Mouse (Mus musculus): ENCODE measurements around the gene Macrod2. TPM values are rescaled to one million over a fixed set of nuclear protein-coding genes. Genes with fewer than 3 reads are reported as not detected.

Gene Macrod2
- polyA plus RNA-seq, 1 experiment, result 16.3 TPM

DNA sequence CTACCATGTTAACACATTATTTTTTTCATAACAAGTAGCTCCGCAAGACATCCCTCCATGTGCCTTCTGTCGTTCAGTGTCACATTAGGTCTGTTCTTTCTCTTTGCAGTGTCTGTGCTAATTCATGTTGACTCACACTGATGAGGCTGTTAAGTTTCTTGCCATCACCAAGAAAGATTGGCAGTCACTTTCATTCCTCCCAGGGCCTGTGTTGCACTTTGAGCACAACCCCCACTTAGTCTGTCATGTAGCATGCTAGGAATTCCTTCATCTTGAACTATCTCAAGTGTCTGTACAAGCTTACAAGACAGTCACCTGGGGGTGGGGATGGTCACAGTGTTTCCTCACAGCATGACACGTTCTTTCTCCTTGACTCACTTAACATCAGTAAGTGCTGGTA is 696.2 kb downstream of the Macrod2 start:
- no peaks in the 10 kb centered on the region for H3K36me3 ChIP-seq (ENCODE audit: control insufficient read depth, insufficient read depth, low read length)
- TF ChIP-seq POLR2A (IDR thresholded peaks at IDR 0.05; ENCODE audit: control insufficient read depth, low read depth, low read length) (no peak), CTCF (IDR thresholded peaks at IDR 0.05; ENCODE audit: control insufficient read depth, insufficient read depth, insufficient replicate concordance, low read depth, low read length) (no peak)
- no peak overlapping the region for H3K4me3 ChIP-seq (ENCODE audit: control insufficient read depth, low read depth, low read length)
- H3K27me3 ChIP-seq (ENCODE audit: control insufficient read depth, insufficient read depth, low read length), result no peaks in the 10 kb centered on the region
- no peaks in the 10 kb centered on the region for H3K4me1 ChIP-seq (ENCODE audit: control insufficient read depth, insufficient read depth, low read length)
- H3K27ac ChIP-seq (ENCODE audit: control insufficient read depth, insufficient read depth, low read depth, low read length), result no peak overlapping the region

DNA sequence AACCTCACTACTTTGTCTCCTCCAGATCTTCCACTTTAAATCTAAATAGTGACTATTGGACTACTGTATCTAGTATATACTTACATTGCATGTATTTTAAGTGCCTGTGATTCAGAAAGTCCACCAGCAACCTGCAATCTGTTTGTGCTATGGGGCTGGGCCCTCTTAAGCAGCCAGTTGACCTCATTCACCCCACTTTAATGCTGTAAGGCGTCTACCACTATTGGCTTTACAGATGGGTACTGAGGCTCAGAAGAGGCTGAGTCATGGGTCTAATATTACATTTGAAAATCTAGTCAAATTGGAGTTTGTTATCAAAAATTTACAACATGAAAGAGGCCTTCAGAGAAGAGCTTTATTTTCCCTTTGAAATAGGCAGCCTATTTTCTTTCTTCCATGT is 722.5 kb downstream of the Macrod2 start:
- Histone ChIP-seq H3K27ac (ENCODE audit: control insufficient read depth, insufficient read depth, low read depth, low read length) (no peak overlapping the region), H3K36me3 (ENCODE audit: control insufficient read depth, insufficient read depth, low read length) (no peaks in the 10 kb centered on the region), H3K4me3 (ENCODE audit: control insufficient read depth, low read depth, low read length) (no peak overlapping the region), H3K4me1 (ENCODE audit: control insufficient read depth, insufficient read depth, low read length) (no peaks in the 10 kb centered on the region), H3K27me3 (ENCODE audit: control insufficient read depth, insufficient read depth, low read length) (no peaks in the 10 kb centered on the region)
- TF ChIP-seq CTCF (IDR thresholded peaks at IDR 0.05; ENCODE audit: control insufficient read depth, insufficient read depth, insufficient replicate concordance, low read depth, low read length), result no peak
- no peak for TF ChIP-seq POLR2A (IDR thresholded peaks at IDR 0.05; ENCODE audit: control insufficient read depth, low read depth, low read length)

DNA sequence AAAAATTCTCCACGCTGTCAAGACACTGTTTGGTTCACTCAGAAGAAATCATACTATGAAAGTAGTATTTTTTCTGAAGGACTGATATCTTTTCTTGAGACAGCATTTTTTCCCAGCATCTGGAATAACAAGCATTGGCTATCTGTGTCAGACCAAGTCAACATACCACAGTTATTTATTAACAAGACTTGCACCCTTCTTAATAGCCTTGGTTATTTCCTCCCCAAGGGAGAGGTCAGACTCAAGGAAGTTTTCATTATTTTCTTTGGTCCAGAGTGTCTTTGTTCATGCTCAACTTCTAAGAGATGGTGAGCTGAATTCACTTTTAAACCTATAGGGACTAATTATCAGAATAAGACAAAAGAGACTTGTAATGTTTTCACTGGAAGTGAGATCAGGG is 728.8 kb downstream of the Macrod2 start:
- TF ChIP-seq POLR2A (IDR thresholded peaks at IDR 0.05; ENCODE audit: control insufficient read depth, low read depth, low read length), result no peak
- TF ChIP-seq CTCF (IDR thresholded peaks at IDR 0.05; ENCODE audit: control insufficient read depth, insufficient read depth, insufficient replicate concordance, low read depth, low read length), result no peak
- Histone ChIP-seq H3K4me3 (ENCODE audit: control insufficient read depth, low read depth, low read length) (no peak overlapping the region), H3K4me1 (ENCODE audit: control insufficient read depth, insufficient read depth, low read length) (no peaks in the 10 kb centered on the region)

DNA sequence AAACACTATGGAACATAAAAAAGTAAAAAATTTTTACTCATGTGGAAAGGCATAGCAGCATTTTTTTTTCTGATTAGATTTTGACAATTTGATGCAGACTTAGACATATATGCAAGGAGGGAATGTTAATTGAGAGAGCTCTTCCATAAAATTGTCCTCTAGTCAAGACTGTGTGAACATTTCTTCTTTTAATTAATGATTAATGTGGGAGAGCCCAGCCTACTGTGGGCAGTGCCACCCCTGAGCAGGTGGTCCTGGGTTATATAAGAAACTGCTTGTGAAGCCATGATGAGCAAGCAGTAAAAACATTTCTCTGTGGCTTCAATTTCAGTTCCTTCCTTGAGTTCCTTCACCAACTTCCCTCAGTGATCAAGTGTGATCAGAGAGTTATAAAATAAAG is 730.5 kb downstream of the Macrod2 start:
- TF ChIP-seq POLR2A (IDR thresholded peaks at IDR 0.05; ENCODE audit: control insufficient read depth, low read depth, low read length) (no peak), CTCF (IDR thresholded peaks at IDR 0.05; ENCODE audit: control insufficient read depth, insufficient read depth, insufficient replicate concordance, low read depth, low read length) (no peak)
- no peak overlapping the region for H3K4me3 ChIP-seq (ENCODE audit: control insufficient read depth, low read depth, low read length)
- H3K36me3 ChIP-seq (ENCODE audit: control insufficient read depth, insufficient read depth, low read length), result no peaks in the 10 kb centered on the region
- no peaks in the 10 kb centered on the region for H3K27me3 ChIP-seq (ENCODE audit: control insufficient read depth, insufficient read depth, low read length)
- no peak overlapping the region for H3K27ac ChIP-seq (ENCODE audit: control insufficient read depth, insufficient read depth, low read depth, low read length)
- no peaks in the 10 kb centered on the region for H3K4me1 ChIP-seq (ENCODE audit: control insufficient read depth, insufficient read depth, low read length)

More for the DNA sequence above, 728.8 kb downstream of the Macrod2 start:
- Histone ChIP-seq H3K27ac (ENCODE audit: control insufficient read depth, insufficient read depth, low read depth, low read length) (no peak overlapping the region), H3K36me3 (ENCODE audit: control insufficient read depth, insufficient read depth, low read length) (no peaks in the 10 kb centered on the region), H3K27me3 (ENCODE audit: control insufficient read depth, insufficient read depth, low read length) (no peaks in the 10 kb centered on the region)

DNA sequence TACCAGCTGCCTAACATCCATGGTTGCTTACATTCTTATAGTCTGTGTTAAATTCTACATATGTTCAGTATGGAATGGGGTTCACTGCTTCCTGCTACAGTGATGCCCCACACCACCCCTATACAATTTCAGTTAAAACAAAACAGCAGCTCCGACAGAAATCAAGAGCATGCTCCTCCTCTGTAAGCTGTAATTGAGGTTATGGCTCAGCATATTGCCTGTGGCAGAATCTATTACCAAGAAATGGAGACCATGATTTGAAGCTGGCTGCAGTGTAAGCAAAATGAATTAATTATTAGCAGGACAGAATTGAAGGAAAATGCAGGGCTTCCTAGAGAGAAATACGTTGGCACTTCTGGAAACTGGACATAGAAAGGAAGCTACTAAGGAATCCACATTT is 747.2 kb downstream of the Macrod2 start:
- H3K4me3 ChIP-seq (ENCODE audit: control insufficient read depth, low read depth, low read length), result no peak overlapping the region
- TF ChIP-seq CTCF (IDR thresholded peaks at IDR 0.05; ENCODE audit: control insufficient read depth, insufficient read depth, insufficient replicate concordance, low read depth, low read length) (no peak), POLR2A (IDR thresholded peaks at IDR 0.05; ENCODE audit: control insufficient read depth, low read depth, low read length) (no peak)
- no peaks in the 10 kb centered on the region for H3K27me3 ChIP-seq (ENCODE audit: control insufficient read depth, insufficient read depth, low read length)
- H3K27ac ChIP-seq (ENCODE audit: control insufficient read depth, insufficient read depth, low read depth, low read length), result no peak overlapping the region
- no peaks in the 10 kb centered on the region for H3K36me3 ChIP-seq (ENCODE audit: control insufficient read depth, insufficient read depth, low read length)
- H3K4me1 ChIP-seq (ENCODE audit: control insufficient read depth, insufficient read depth, low read length), result no peaks in the 10 kb centered on the region

DNA sequence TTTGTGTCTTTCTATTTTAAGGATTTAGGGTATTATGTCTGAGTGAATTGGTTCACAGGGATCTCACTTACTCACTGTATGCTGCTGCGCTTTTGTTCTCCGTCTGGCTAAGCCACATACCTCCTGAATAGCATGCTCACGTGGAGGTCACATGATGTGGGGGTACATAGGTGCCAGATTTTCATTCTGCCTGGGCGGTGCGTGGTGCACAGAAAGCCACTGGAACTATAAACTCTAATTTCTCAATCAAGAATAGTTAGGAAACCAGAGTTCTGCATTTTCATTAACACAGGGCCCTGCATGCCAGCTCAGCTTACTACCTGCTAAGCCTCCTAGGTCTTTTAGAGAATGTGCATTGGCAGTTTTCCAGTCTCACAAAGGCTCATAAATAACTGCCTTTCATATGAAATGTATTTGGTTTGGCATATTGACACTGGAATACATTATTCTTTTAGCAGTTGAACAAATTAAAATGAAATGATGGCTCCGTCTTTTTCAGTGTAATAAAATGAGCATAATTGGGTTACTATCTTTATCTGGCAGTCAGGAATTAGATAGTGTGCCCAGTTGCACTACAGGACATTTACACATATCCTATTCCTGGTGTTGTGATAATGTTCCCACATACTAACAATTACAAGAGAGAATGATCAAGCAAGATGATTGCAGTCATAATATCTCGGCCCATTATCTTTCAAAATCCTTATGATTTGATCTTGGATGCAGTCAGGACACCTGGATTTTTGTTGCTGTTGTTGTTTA is 757.1 kb downstream of the Macrod2 start:
- no peak overlapping the region for H3K27ac ChIP-seq (ENCODE audit: control insufficient read depth, insufficient read depth, low read depth, low read length)

DNA sequence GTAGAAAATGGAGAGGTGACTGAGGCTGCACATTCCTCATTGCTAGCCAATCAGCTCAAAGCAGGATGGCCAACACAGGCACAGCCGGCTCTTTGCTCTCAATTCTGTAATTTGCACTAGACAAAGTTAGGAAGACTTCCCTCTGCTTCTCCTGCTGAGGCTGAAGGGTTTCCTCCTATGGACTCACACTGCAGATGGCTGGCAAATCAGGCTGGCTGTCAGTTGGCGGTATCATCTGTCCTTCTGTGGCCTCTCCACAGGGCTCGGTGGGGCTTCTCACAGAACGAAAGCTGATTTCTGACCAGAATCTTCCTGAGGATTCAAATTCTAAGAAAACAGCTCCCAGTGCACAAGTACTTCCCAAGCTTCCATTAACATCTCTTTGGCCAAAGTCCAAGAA is 760.9 kb downstream of the Macrod2 start:
- TF ChIP-seq POLR2A (IDR thresholded peaks at IDR 0.05; ENCODE audit: control insufficient read depth, low read depth, low read length) (no peak), CTCF (IDR thresholded peaks at IDR 0.05; ENCODE audit: control insufficient read depth, insufficient read depth, insufficient replicate concordance, low read depth, low read length) (no peak)
- no peaks in the 10 kb centered on the region for H3K4me1 ChIP-seq (ENCODE audit: control insufficient read depth, insufficient read depth, low read length)
- no peak overlapping the region for H3K27ac ChIP-seq (ENCODE audit: control insufficient read depth, insufficient read depth, low read depth, low read length)
- H3K36me3 ChIP-seq (ENCODE audit: control insufficient read depth, insufficient read depth, low read length), result no peaks in the 10 kb centered on the region
- H3K4me3 ChIP-seq (ENCODE audit: control insufficient read depth, low read depth, low read length), result no peak overlapping the region
- no peaks in the 10 kb centered on the region for H3K27me3 ChIP-seq (ENCODE audit: control insufficient read depth, insufficient read depth, low read length)

More for the DNA sequence above, 757.1 kb downstream of the Macrod2 start:
- TF ChIP-seq POLR2A (IDR thresholded peaks at IDR 0.05; ENCODE audit: control insufficient read depth, low read depth, low read length), result no peak
- TF ChIP-seq CTCF (IDR thresholded peaks at IDR 0.05; ENCODE audit: control insufficient read depth, insufficient read depth, insufficient replicate concordance, low read depth, low read length), result no peak
- no peaks in the 10 kb centered on the region for H3K27me3 ChIP-seq (ENCODE audit: control insufficient read depth, insufficient read depth, low read length)
- H3K4me1 ChIP-seq (ENCODE audit: control insufficient read depth, insufficient read depth, low read length), result no peaks in the 10 kb centered on the region
- no peaks in the 10 kb centered on the region for H3K36me3 ChIP-seq (ENCODE audit: control insufficient read depth, insufficient read depth, low read length)
- H3K4me3 ChIP-seq (ENCODE audit: control insufficient read depth, low read depth, low read length), result no peak overlapping the region

Data from testis, adult 2 months (tissue).